Mouse (Mus musculus): ENCODE results near the gene Taar8a. TPM values are rescaled to one million over a fixed set of nuclear protein-coding genes. Genes with fewer than 3 reads are reported as not detected.
"Not testable (repeated sequence)": the region's sequence is repeated elsewhere in the genome, so short reads cannot be mapped to it uniquely, and the experiment has no call there.

The Taar8a gene
- polyA plus RNA-seq, 1 experiment from 2014 or later: not detected

- H3K4me2 ChIP-seq: no peak overlapping the region
- 91% methylated on average over 2 of the region's 2 CpGs for WGBS
- no peaks in the 10 kb centered on the region for H3K4me1 ChIP-seq
- H3K27me3 ChIP-seq: no peaks in the 10 kb centered on the region
- H3K27ac ChIP-seq: no peak overlapping the region
- H3K9me3 ChIP-seq: no peaks in the 10 kb centered on the region
- H3K4me3 ChIP-seq: no peak overlapping the region
- no peak overlapping the region for H3K9ac ChIP-seq
- ATAC-seq (ENCODE audit: insufficient number of reproducible peaks, insufficient read depth, low FRiP score, low TSS enrichment, low read depth): no peak
- no peaks in the 10 kb centered on the region for H3K36me3 ChIP-seq
Observed at GRCm38 (mm10) chr10:24087168-24087567, 10.9 kb downstream of the Taar8a start.

DNA sequence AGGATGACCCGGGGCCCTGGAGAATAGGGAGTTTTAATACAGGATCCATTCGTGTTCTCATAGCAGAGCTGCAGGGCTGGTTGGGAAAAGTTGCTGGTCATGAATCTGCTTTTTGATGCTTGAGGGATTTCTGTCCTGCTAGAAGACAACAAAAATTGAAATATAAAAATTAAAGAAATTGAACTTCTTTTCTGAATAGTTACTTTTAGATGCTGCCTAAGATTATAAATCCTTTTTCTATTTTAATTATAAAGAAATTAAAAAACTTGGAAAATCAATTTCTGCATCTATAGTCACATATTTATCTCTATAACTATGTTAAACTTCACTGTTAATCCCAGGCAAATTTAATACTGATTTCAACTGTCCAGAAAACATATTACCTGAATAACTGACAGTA is 15.9 kb downstream of the Taar8a start, which contains the start of gene Taar8b:
Gene Taar8b, minus strand, starts transcription at position 101 of the 400 bp plus-strand sequence.
- no peak for ATAC-seq (ENCODE audit: insufficient number of reproducible peaks, insufficient read depth, low FRiP score, low TSS enrichment, low read depth)
- Histone ChIP-seq H3K27me3 (no peaks in the 10 kb centered on the region), H3K4me2 (no peak within 1 kb of the TSS), H3K4me1 (no peaks in the 10 kb centered on the region), H3K9me3 (no peaks in the 10 kb centered on the region), H3K27ac (no peak within 1 kb of the TSS), H3K36me3 (no peaks in the 10 kb centered on the region), H3K4me3 (no peak within 1 kb of the TSS), H3K9ac (no peak within 1 kb of the TSS)
- WGBS: 63% methylated on average over 2 of the region's 2 CpGs

DNA sequence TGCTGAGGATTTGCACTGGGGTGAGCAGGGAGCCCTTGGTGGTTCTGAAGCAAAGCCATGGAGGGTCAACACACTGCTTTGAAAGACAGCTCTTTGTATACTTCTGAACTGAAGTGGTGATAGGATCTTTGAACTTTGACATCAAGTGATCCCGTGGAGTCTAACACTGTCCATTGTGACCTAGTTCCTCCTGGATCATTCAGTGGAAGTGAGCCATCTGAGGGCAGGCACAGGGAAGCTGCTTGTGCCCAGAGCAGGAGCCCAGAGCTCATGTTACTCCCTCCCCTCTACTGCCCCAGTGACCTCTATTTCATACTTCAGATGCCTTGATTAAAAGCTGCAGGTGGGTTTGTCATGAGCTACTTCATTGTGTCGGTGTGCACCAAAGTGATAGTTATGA is 20.7 kb downstream of the Taar8a start:
- not testable (repeated sequence) for H3K4me2 ChIP-seq; H3K36me3 ChIP-seq; H3K27me3 ChIP-seq; H3K4me3 ChIP-seq; H3K27ac ChIP-seq; ATAC-seq (ENCODE audit: insufficient number of reproducible peaks, insufficient read depth, low FRiP score, low TSS enrichment, low read depth); H3K9me3 ChIP-seq; H3K4me1 ChIP-seq; H3K9ac ChIP-seq
- 35% methylated on average over 2 of the region's 2 CpGs for WGBS

DNA sequence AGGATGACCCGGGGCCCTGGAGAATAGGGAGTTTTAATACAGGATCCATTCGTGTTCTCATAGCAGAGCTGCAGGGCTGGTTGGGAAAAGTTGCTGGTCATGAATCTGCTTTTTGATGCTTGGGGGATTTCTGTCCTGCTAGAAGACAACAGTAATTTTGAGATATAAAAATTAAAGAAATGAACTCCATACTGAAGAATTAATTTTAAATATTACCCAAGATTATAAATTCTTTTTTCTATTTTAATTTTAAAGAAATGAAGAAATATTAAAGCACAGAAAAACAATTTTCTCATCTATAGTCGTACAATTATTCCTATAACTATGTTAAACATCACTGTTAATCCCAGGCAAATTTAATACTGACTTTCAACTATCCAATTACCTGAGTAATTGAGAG is 25.5 kb downstream of the Taar8a start, which contains the start of gene Taar8c:
Gene Taar8c, minus strand, starts transcription at position 101 of the 400 bp plus-strand sequence.
- not testable (repeated sequence) for H3K4me2 ChIP-seq; H3K27me3 ChIP-seq; H3K36me3 ChIP-seq; H3K4me3 ChIP-seq; ATAC-seq (ENCODE audit: insufficient number of reproducible peaks, insufficient read depth, low FRiP score, low TSS enrichment, low read depth); H3K27ac ChIP-seq; H3K4me1 ChIP-seq; H3K9me3 ChIP-seq; H3K9ac ChIP-seq
- WGBS: 88% methylated on average over 1 of the region's 3 CpGs

- 22% methylated on average over 1 of the region's 1 CpGs for WGBS
- not testable (repeated sequence) for H3K36me3 ChIP-seq; H3K4me1 ChIP-seq; ATAC-seq (ENCODE audit: insufficient number of reproducible peaks, insufficient read depth, low FRiP score, low TSS enrichment, low read depth); H3K4me3 ChIP-seq; H3K27ac ChIP-seq; H3K9ac ChIP-seq; H3K9me3 ChIP-seq; H3K27me3 ChIP-seq; H3K4me2 ChIP-seq
Observed at GRCm38 (mm10) chr10:24103299-24103698, 27.0 kb downstream of the Taar8a start.

- Histone ChIP-seq H3K27ac (no peak overlapping the region), H3K4me3 (no peak overlapping the region), H3K27me3 (no peaks in the 10 kb centered on the region), H3K9ac (no peak overlapping the region), H3K36me3 (no peaks in the 10 kb centered on the region), H3K4me1 (no peaks in the 10 kb centered on the region), H3K4me2 (no peak overlapping the region), H3K9me3 (no peaks in the 10 kb centered on the region)
- no peak for ATAC-seq (ENCODE audit: insufficient number of reproducible peaks, insufficient read depth, low FRiP score, low TSS enrichment, low read depth)
- 53% methylated on average over 5 of the region's 5 CpGs for WGBS
Observed at GRCm38 (mm10) chr10:24107747-24108146, 31.4 kb downstream of the Taar8a start.

GRCm38 (mm10) chr10:24108236-24108635 is 31.9 kb downstream of the Taar8a start:
- Histone ChIP-seq H3K4me1 (no peaks in the 10 kb centered on the region), H3K27ac (no peak overlapping the region), H3K9ac (no peak overlapping the region), H3K36me3 (no peaks in the 10 kb centered on the region), H3K4me2 (no peak overlapping the region), H3K9me3 (no peaks in the 10 kb centered on the region), H3K27me3 (no peaks in the 10 kb centered on the region), H3K4me3 (no peak overlapping the region)
- ATAC-seq (ENCODE audit: insufficient number of reproducible peaks, insufficient read depth, low FRiP score, low TSS enrichment, low read depth): no peak
- 59% methylated on average over 3 of the region's 3 CpGs for WGBS

DNA sequence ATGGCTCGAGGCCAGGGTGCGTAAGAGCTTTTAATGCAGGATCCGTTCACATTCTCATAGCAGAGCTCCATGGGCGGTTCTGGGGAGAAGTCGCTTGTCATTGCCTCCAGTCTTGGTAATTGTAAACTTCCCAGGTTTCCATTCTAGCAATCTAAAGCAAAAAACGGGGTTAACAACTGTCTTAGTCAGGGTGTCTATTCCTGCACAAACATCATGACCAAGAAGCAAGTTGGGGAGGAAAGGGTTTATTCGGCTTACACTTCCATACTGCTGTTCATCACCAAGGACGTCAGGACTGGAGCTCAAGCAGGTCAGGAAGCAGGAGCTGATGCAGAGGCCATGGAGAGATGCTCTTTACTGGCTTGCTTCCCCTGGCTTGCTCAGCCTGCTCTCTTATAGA is 33.1 kb downstream of the Taar8a start, which contains the start of gene Taar9:
Gene Taar9, minus strand, starts transcription at position 101 of the 400 bp plus-strand sequence.
- H3K36me3 ChIP-seq; H3K27me3 ChIP-seq; H3K4me2 ChIP-seq; H3K9me3 ChIP-seq; H3K27ac ChIP-seq; H3K9ac ChIP-seq; H3K4me3 ChIP-seq; H3K4me1 ChIP-seq; ATAC-seq (ENCODE audit: insufficient number of reproducible peaks, insufficient read depth, low FRiP score, low TSS enrichment, low read depth): not testable (repeated sequence)
- WGBS: 81% methylated on average over 8 of the region's 8 CpGs

- Histone ChIP-seq H3K27ac (no peak overlapping the region), H3K27me3 (no peaks in the 10 kb centered on the region), H3K4me2 (no peak overlapping the region), H3K36me3 (no peaks in the 10 kb centered on the region), H3K9me3 (peaks cover 6% of the 10 kb centered on the region; the same call in 1 of the 2 replicates), H3K9ac (no peak overlapping the region), H3K4me1 (no peaks in the 10 kb centered on the region), H3K4me3 (no peak overlapping the region)
- WGBS: 50% methylated on average over 6 of the region's 6 CpGs
- ATAC-seq (ENCODE audit: insufficient number of reproducible peaks, insufficient read depth, low FRiP score, low TSS enrichment, low read depth): no peak
Observed at GRCm38 (mm10) chr10:24111116-24111778, 34.9 kb downstream of the Taar8a start.

Other genes with a start within 250 kb of the Taar8a start
- gene Vnn3, start 225.0 kb upstream of the Taar8a start, polyA plus RNA-seq (2015; fragmentation: Nextera tagmentation; extraction: Ambion mirVana): not detected in 2 replicates
- gene Vnn1, start 181.8 kb upstream of the Taar8a start, polyA plus RNA-seq (2015; fragmentation: Nextera tagmentation; extraction: Ambion mirVana): 0.41 and 0.63 TPM in 2 replicates
- gene Taar1, start 156.1 kb upstream of the Taar8a start, polyA plus RNA-seq (2015; fragmentation: Nextera tagmentation; extraction: Ambion mirVana): not detected in 2 replicates
- gene Taar2, start 137.9 kb upstream of the Taar8a start, polyA plus RNA-seq (2015; fragmentation: Nextera tagmentation; extraction: Ambion mirVana): 0.27 TPM in 1 of 2 replicates, not detected in the other
- not detected in 2 replicates for gene Taar3, start 126.9 kb upstream of the Taar8a start, polyA plus RNA-seq (2015; fragmentation: Nextera tagmentation; extraction: Ambion mirVana)
- gene Taar4, start 116.0 kb upstream of the Taar8a start, polyA plus RNA-seq (2015; fragmentation: Nextera tagmentation; extraction: Ambion mirVana): not detected in 2 replicates
- gene Taar5, start 105.8 kb upstream of the Taar8a start, polyA plus RNA-seq (2015; fragmentation: Nextera tagmentation; extraction: Ambion mirVana): not detected in 2 replicates
- gene Taar6, start 90.9 kb upstream of the Taar8a start, polyA plus RNA-seq (2015; fragmentation: Nextera tagmentation; extraction: Ambion mirVana): not detected in 2 replicates
- not detected in 2 replicates for gene Taar7a, start 83.0 kb upstream of the Taar8a start, polyA plus RNA-seq (2015; fragmentation: Nextera tagmentation; extraction: Ambion mirVana)
- not detected in 2 replicates for gene Taar7b, start 76.6 kb upstream of the Taar8a start, polyA plus RNA-seq (2015; fragmentation: Nextera tagmentation; extraction: Ambion mirVana)
- not detected in 2 replicates for gene Taar7d, start 49.3 kb upstream of the Taar8a start, polyA plus RNA-seq (2015; fragmentation: Nextera tagmentation; extraction: Ambion mirVana)
- gene Taar7e, start 38.9 kb upstream of the Taar8a start, polyA plus RNA-seq (2015; fragmentation: Nextera tagmentation; extraction: Ambion mirVana): not detected in 2 replicates
- gene Taar7f, start 27.0 kb upstream of the Taar8a start, polyA plus RNA-seq (2015; fragmentation: Nextera tagmentation; extraction: Ambion mirVana): not detected in 2 replicates
- gene Taar8b, start 15.8 kb downstream of the Taar8a start, polyA plus RNA-seq (2015; fragmentation: Nextera tagmentation; extraction: Ambion mirVana): not detected in 2 replicates
- gene Taar8c, start 25.4 kb downstream of the Taar8a start, polyA plus RNA-seq (2015; fragmentation: Nextera tagmentation; extraction: Ambion mirVana): not detected in 2 replicates
- not detected in 2 replicates for gene Taar9, start 33.0 kb downstream of the Taar8a start, polyA plus RNA-seq (2015; fragmentation: Nextera tagmentation; extraction: Ambion mirVana)
- 62.6 and 79.7 TPM in 2 replicates for gene Stx7, start 72.8 kb downstream of the Taar8a start, polyA plus RNA-seq (2015; fragmentation: Nextera tagmentation; extraction: Ambion mirVana)
- gene Moxd1, start 147.0 kb downstream of the Taar8a start, polyA plus RNA-seq (2015; fragmentation: Nextera tagmentation; extraction: Ambion mirVana): 27.5 and 30.8 TPM in 2 replicates